Mouse (Mus musculus): ENCODE data around the gene Rbm15. TPM values are rescaled to one million over a fixed set of nuclear protein-coding genes. Genes with fewer than 3 reads are reported as not detected.

Rbm15 gene
- polyA plus RNA-seq, 1 experiment from 2014 or later = 12.8 TPM

DNA sequence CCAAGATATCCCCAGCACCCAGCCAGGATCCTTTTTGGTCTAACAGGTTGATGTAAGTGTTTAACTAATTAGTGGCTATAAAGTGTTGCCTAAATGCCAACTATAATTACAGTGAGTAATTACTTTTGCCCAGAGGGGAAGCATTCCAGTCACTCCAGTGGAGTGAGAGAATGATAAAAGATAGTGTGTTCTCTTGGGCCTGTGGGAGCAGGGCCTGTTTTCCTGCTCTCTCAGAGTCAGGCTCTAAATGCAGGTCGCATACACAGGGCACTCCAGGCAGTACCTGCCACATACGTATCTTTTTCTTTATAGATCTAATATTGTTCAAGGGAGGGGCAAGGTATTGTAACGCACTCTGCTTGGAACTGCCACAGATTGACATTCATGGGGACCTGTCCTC, 18.2 kb upstream of the Rbm15 start:
- Histone ChIP-seq H3K27me3 (ENCODE audit: insufficient read depth, low read length) (no peaks in the 10 kb centered on the region), H3K4me3 (replicated peaks; ENCODE audit: low read depth, low read length) (no peak overlapping the region), H3K36me3 (ENCODE audit: insufficient read depth, low read length) (no peaks in the 10 kb centered on the region), H3K27ac (no peak overlapping the region), H3K9ac (ENCODE audit: low read depth, low read length) (no peak overlapping the region), H3K4me2 (ENCODE audit: low read length) (no peak overlapping the region), H3K9me3 (replicated peaks; ENCODE audit: low read length) (no peaks in the 10 kb centered on the region), H3K4me1 (replicated peaks; ENCODE audit: insufficient read depth, low read length) (no peaks in the 10 kb centered on the region)
- ATAC-seq (replicated peaks; ENCODE audit: low FRiP score, low read depth) (no peak), DNase-seq (ENCODE audit: low spot score) (no peak)
- TF ChIP-seq CTCF (IDR thresholded peaks at IDR 0.05; ENCODE audit: low read depth) = no peak
- 46% methylated on average over 3 of the region's 3 CpGs for WGBS

DNA sequence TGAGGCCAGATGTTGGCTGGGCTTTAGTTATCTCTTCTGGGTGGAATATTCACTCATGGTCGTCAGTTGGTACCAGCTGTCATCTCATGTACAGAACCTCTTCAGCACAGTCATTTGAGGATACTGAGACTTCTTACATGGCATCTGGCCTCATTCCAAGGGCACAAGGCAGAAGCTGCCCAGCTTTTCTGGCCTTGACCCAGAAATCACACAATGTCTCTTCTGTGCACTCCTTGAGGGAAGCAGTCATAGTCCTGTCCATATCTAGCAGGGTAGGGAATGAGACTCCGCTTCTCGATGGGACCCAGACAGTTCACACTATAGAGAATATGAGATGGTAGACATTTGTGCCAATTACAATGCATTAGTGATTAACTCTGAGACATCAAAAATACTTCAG, 15.5 kb upstream of the Rbm15 start:
- ATAC-seq (replicated peaks; ENCODE audit: low FRiP score, low read depth) = no peak
- WGBS = 71% methylated on average over 3 of the region's 3 CpGs
- H3K9ac ChIP-seq (ENCODE audit: low read depth, low read length) = no peak overlapping the region

GRCm38 (mm10) chr3:107345033-107345725, 11.7 kb upstream of the Rbm15 start:
- Histone ChIP-seq H3K9ac (ENCODE audit: low read depth, low read length) (no peak overlapping the region), H3K4me1 (replicated peaks; ENCODE audit: insufficient read depth, low read length) (no peaks in the 10 kb centered on the region), H3K36me3 (ENCODE audit: insufficient read depth, low read length) (no peaks in the 10 kb centered on the region), H3K27ac (no peak overlapping the region), H3K4me2 (ENCODE audit: low read length) (no peak overlapping the region), H3K9me3 (replicated peaks; ENCODE audit: low read length) (no peaks in the 10 kb centered on the region), H3K27me3 (ENCODE audit: insufficient read depth, low read length) (no peaks in the 10 kb centered on the region), H3K4me3 (replicated peaks; ENCODE audit: low read depth, low read length) (no peak overlapping the region)
- DNase-seq (ENCODE audit: low spot score) (no peak), ATAC-seq (replicated peaks; ENCODE audit: low FRiP score, low read depth) (no peak)
- no peak for TF ChIP-seq CTCF (IDR thresholded peaks at IDR 0.05; ENCODE audit: low read depth)
- WGBS = 31% methylated on average over 3 of the region's 3 CpGs

More for the DNA sequence above, 15.5 kb upstream of the Rbm15 start:
- Histone ChIP-seq H3K27me3 (ENCODE audit: insufficient read depth, low read length) (no peaks in the 10 kb centered on the region), H3K9me3 (replicated peaks; ENCODE audit: low read length) (no peaks in the 10 kb centered on the region), H3K36me3 (ENCODE audit: insufficient read depth, low read length) (no peaks in the 10 kb centered on the region), H3K4me3 (replicated peaks; ENCODE audit: low read depth, low read length) (no peak overlapping the region), H3K4me2 (ENCODE audit: low read length) (no peak overlapping the region), H3K4me1 (replicated peaks; ENCODE audit: insufficient read depth, low read length) (no peaks in the 10 kb centered on the region), H3K27ac (no peak overlapping the region)
- DNase-seq (ENCODE audit: low spot score) = no peak
- TF ChIP-seq CTCF (IDR thresholded peaks at IDR 0.05; ENCODE audit: low read depth) = no peak

GRCm38 (mm10) chr3:107343971-107344370, 10.5 kb upstream of the Rbm15 start:
- no peaks in the 10 kb centered on the region for H3K9me3 ChIP-seq (replicated peaks; ENCODE audit: low read length)
- no peaks in the 10 kb centered on the region for H3K4me1 ChIP-seq (replicated peaks; ENCODE audit: insufficient read depth, low read length)
- no peak for TF ChIP-seq CTCF (IDR thresholded peaks at IDR 0.05; ENCODE audit: low read depth)
- DNase-seq (ENCODE audit: low spot score) = no peak
- no peak overlapping the region for H3K4me2 ChIP-seq (ENCODE audit: low read length)
- 34% methylated on average over 3 of the region's 3 CpGs for WGBS
- no peak overlapping the region for H3K9ac ChIP-seq (ENCODE audit: low read depth, low read length)
- no peaks in the 10 kb centered on the region for H3K27me3 ChIP-seq (ENCODE audit: insufficient read depth, low read length)
- no peak overlapping the region for H3K4me3 ChIP-seq (replicated peaks; ENCODE audit: low read depth, low read length)
- no peaks in the 10 kb centered on the region for H3K36me3 ChIP-seq (ENCODE audit: insufficient read depth, low read length)
- ATAC-seq (replicated peaks; ENCODE audit: low FRiP score, low read depth) = no peak
- no peak overlapping the region for H3K27ac ChIP-seq

DNA sequence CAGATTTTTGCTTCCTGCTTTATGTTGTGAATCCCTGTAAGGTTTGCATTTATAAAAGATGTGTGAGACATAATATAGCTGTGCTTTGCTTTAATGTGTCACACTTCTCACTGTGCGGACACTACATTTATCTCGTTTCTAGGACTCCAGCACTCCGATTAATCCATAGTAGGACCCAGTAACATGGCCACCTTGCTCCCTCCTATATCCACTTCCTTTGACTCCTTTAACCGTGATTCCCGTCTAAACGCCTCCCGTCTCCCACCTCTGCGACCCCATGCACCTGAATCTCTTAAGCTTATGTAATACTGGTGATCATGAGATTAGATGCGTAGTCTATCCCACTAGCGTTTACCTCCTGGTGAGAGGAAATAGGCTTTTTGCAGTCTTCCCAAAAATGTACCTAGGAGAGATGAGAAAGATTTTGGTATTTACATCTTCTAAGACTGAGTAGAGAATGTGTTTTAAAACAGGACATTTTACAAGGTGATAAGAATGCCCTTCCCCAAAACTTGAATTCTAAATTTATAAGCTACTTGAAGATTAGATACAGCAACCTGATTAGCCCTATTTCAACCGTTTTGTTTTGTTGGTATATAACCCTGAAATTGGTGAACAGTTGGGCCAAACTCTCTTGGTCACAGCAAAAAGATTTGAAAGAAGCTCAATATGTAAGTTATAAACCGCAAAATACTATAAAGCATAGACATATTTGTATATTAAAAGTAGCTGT, 895 bp upstream of the Rbm15 start:
- H3K4me1 ChIP-seq (replicated peaks; ENCODE audit: insufficient read depth, low read length) = peaks cover 16% of the 10 kb centered on the region
- H3K9ac ChIP-seq (ENCODE audit: low read depth, low read length) = peak overlapping the region; percentile 74
- DNase-seq (ENCODE audit: low spot score) = peak; percentile 54
- TF ChIP-seq CTCF (IDR thresholded peaks at IDR 0.05; ENCODE audit: low read depth) = no peak
- peak overlapping the region; percentile 75 for H3K4me2 ChIP-seq (ENCODE audit: low read length)
- peak overlapping the region; percentile 94 for H3K27ac ChIP-seq
- no peaks in the 10 kb centered on the region for H3K27me3 ChIP-seq (ENCODE audit: insufficient read depth, low read length)
- no peaks in the 10 kb centered on the region for H3K9me3 ChIP-seq (replicated peaks; ENCODE audit: low read length)
- no peak for ATAC-seq (replicated peaks; ENCODE audit: low FRiP score, low read depth)
- H3K4me3 ChIP-seq (replicated peaks; ENCODE audit: low read depth, low read length) = peak overlapping the region; percentile 96
- 10% methylated on average over 12 of the region's 12 CpGs for WGBS
- peaks cover 11% of the 10 kb centered on the region; the same call in 1 of the 2 replicates for H3K36me3 ChIP-seq (ENCODE audit: insufficient read depth, low read length)

DNA sequence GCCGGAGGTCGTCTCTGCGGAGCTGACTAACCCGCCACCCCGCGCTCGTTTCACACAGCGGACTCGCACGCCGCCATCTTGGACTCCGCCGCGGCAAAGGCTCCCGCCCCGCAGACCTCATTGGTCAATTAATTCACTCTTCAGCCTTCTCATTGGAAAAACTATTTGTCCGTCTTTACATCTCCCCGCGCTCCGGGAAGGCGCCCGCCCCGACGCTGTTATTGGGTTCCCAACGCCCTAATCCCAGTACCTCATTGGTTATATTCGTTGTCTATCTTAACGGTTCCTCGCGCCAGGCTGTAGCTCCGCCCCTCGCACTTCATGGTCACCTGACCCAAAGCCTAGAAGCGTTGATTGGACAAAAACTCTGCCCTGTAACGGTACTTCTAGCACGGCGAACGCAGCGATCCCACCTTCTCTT, 503 bp downstream of the Rbm15 start:
- H3K4me3 ChIP-seq (replicated peaks; ENCODE audit: low read depth, low read length) = peak overlapping the region; percentile 96
- H3K36me3 ChIP-seq (ENCODE audit: insufficient read depth, low read length) = peaks cover 13% of the 10 kb centered on the region; the same call in 1 of the 2 replicates
- under 1% methylated on average over 36 of the region's 37 CpGs for WGBS
- H3K27me3 ChIP-seq (ENCODE audit: insufficient read depth, low read length) = no peaks in the 10 kb centered on the region
- peak overlapping the region; percentile 94 for H3K4me2 ChIP-seq (ENCODE audit: low read length)
- TF ChIP-seq CTCF (IDR thresholded peaks at IDR 0.05; ENCODE audit: low read depth) = no peak
- H3K9me3 ChIP-seq (replicated peaks; ENCODE audit: low read length) = no peaks in the 10 kb centered on the region
- ATAC-seq (replicated peaks; ENCODE audit: low FRiP score, low read depth) = peak; percentile 95
- peak overlapping the region; percentile 97 for H3K27ac ChIP-seq
- peaks cover 16% of the 10 kb centered on the region for H3K4me1 ChIP-seq (replicated peaks; ENCODE audit: insufficient read depth, low read length)
- peak overlapping the region; percentile 93 for H3K9ac ChIP-seq (ENCODE audit: low read depth, low read length)
- DNase-seq (ENCODE audit: low spot score) = peak; percentile 100
